Mouse (Mus musculus) CH12.LX (cell line): ENCODE measurements around the gene Senp6. TPM values are rescaled to one million over a fixed set of nuclear protein-coding genes. Genes with fewer than 3 reads are reported as not detected.

Experiments used
- DNase-seq: peaks from one replicate; pipeline ENCODE4 v3.0.0-alpha.2; 2013; ENCODE audit errors: extremely low read depth
- H3K27ac ChIP-seq: 2 replicates; pipeline ENCODE4 v1.5.1; 2012; ENCODE audit warnings: low read depth, mild to moderate bottlenecking, control low read depth, moderate library complexity; ENCODE audit not compliant: insufficient read depth
- H3K27me3 ChIP-seq: replicated peaks from 2 replicates; pipeline ENCODE3; 2012; ENCODE audit warnings: inconsistent platforms
- H3K36me3 ChIP-seq, 2 experiments: replicated peaks in 1 of 2; 2 replicates each; pipeline versions ENCODE3 to v1.6.1; 2012; ENCODE audit warnings: inconsistent platforms in 1 of 2, low read length in 1 of 2, mild to moderate bottlenecking in 1 of 2, mixed read lengths in 1 of 2, moderate library complexity in 1 of 2; ENCODE audit not compliant: control insufficient read depth in 1 of 2, insufficient read depth in 1 of 2
- H3K4me1 ChIP-seq, 2 experiments: 2 replicates each; pipeline ENCODE4 v1.6.1; 2012; ENCODE audit warnings: inconsistent platforms in 1 of 2, moderate library complexity in 1 of 2; ENCODE audit not compliant: insufficient read depth in 2 of 2, control insufficient read depth in 1 of 2
- H3K4me2 ChIP-seq: 2 replicates; pipeline ENCODE4 v1.6.1; 2012; ENCODE audit warnings: low read depth, mild to moderate bottlenecking, control low read depth; ENCODE audit not compliant: poor library complexity, insufficient read depth, severe bottlenecking
- H3K4me3 ChIP-seq, 3 experiments: fragments of 150-350 bp in 1 of 3; sonication (generic) in 1 of 3; replicated peaks in 1 of 3; 2 replicates each; pipeline versions ENCODE3 to v1.5.1; 2011 to 2012; ENCODE audit warnings: low read depth in 2 of 3, low read length in 2 of 3, mild to moderate bottlenecking in 2 of 3, moderate library complexity in 2 of 3, control low read depth in 1 of 3, improper control_type of control experiment in 1 of 3, inconsistent platforms in 1 of 3, mixed read lengths in 1 of 3; ENCODE audit not compliant: poor library complexity in 1 of 3
- H3K79me2 ChIP-seq: replicated peaks from 2 replicates; pipeline ENCODE4 v1.6.1; 2012; ENCODE audit warnings: mild to moderate bottlenecking, moderate library complexity; ENCODE audit not compliant: control insufficient read depth, poor library complexity, insufficient read depth, severe bottlenecking; ENCODE audit errors: extremely low read depth
- H3K9ac ChIP-seq: 2 replicates; pipeline ENCODE4 v1.6.1; 2012; ENCODE audit warnings: low read depth, mild to moderate bottlenecking, control low read depth, moderate library complexity; ENCODE audit not compliant: insufficient read depth
- H3K9me3 ChIP-seq: replicated peaks from 2 replicates; pipeline ENCODE3; 2012; ENCODE audit warnings: low read length, inconsistent platforms, mixed read lengths
- CHD1 ChIP-seq: IDR thresholded peaks from 2 replicates; pipeline ENCODE4 v1.6.1; 2012; ENCODE audit warnings: low read depth, low read length, improper control_type of control experiment, inconsistent platforms
- CHD2 ChIP-seq: IDR thresholded peaks from 2 replicates; pipeline ENCODE4 v1.6.1; 2011; ENCODE audit warnings: low read length, improper control_type of control experiment
- E2F4 ChIP-seq: IDR thresholded peaks from 2 replicates; pipeline ENCODE4 v1.6.1; 2011; ENCODE audit warnings: low read depth, low read length, improper control_type of control experiment; ENCODE audit not compliant: insufficient replicate concordance
- EP300 ChIP-seq: IDR thresholded peaks from 2 replicates; pipeline ENCODE4 v1.6.1; 2011; ENCODE audit warnings: low read length, improper control_type of control experiment
- ETS1 ChIP-seq: conservative IDR thresholded peaks from 2 replicates; pipeline ENCODE4 v1.6.1; 2012; ENCODE audit warnings: low read depth, mild to moderate bottlenecking, inconsistent platforms, low read length, improper control_type of control experiment, moderate library complexity
- HCFC1 ChIP-seq: IDR thresholded peaks from 2 replicates; pipeline ENCODE4 v1.6.1; 2012; ENCODE audit warnings: low read depth, mild to moderate bottlenecking, inconsistent platforms, low read length, improper control_type of control experiment
- JUN ChIP-seq: IDR thresholded peaks from 2 replicates; pipeline ENCODE4 v1.6.1; 2011; ENCODE audit warnings: low read depth, mild to moderate bottlenecking, low read length, improper control_type of control experiment, moderate library complexity; ENCODE audit not compliant: insufficient read depth
- KAT2A ChIP-seq: IDR thresholded peaks from 2 replicates; pipeline ENCODE4 v1.6.1; 2012; ENCODE audit warnings: low read length, improper control_type of control experiment, inconsistent platforms; ENCODE audit not compliant: insufficient replicate concordance
- MAFK ChIP-seq: IDR thresholded peaks from 2 replicates; pipeline ENCODE4 v1.6.1; 2011; ENCODE audit warnings: low read length, improper control_type of control experiment; ENCODE audit not compliant: insufficient replicate concordance
- MAZ ChIP-seq: IDR thresholded peaks from 2 replicates; pipeline ENCODE4 v1.6.1; 2012; ENCODE audit warnings: low read depth, mild to moderate bottlenecking, inconsistent platforms, low read length, improper control_type of control experiment, moderate library complexity
- MXI1 ChIP-seq: IDR thresholded peaks from 2 replicates; pipeline ENCODE4 v1.6.1; 2011; ENCODE audit warnings: mild to moderate bottlenecking, low read depth, low read length, improper control_type of control experiment
- NELFE ChIP-seq: IDR thresholded peaks from 2 replicates; pipeline ENCODE4 v1.6.1; 2011; ENCODE audit warnings: low read depth, low read length, improper control_type of control experiment
- NRF1 ChIP-seq: IDR thresholded peaks from 2 replicates; pipeline ENCODE4 v1.6.1; 2014; ENCODE audit warnings: low read depth, mild to moderate bottlenecking, inconsistent platforms, low read length, improper control_type of control experiment, moderate library complexity
- PAX5 ChIP-seq: IDR thresholded peaks from 2 replicates; pipeline ENCODE4 v1.6.1; 2012; ENCODE audit warnings: low read length, inconsistent platforms, mixed read lengths
- POLR2A ChIP-seq: IDR thresholded peaks from 2 replicates; pipeline ENCODE4 v1.6.1; 2011; ENCODE audit warnings: low read depth, mild to moderate bottlenecking, improper control_type of control experiment, low read length
- RAD21 ChIP-seq: IDR thresholded peaks from 2 replicates; pipeline ENCODE4 v1.6.1; 2011; ENCODE audit warnings: low read depth, mild to moderate bottlenecking, low read length, improper control_type of control experiment, moderate library complexity
- RCOR1 ChIP-seq: conservative IDR thresholded peaks from 2 replicates; pipeline ENCODE4 v1.6.1; 2012; ENCODE audit warnings: low read depth, mild to moderate bottlenecking, inconsistent platforms, low read length, improper control_type of control experiment
- SMC3 ChIP-seq: IDR thresholded peaks from 2 replicates; pipeline ENCODE4 v1.6.1; 2011; ENCODE audit warnings: low read depth, low read length, improper control_type of control experiment
- TBP ChIP-seq: conservative IDR thresholded peaks from 2 replicates; pipeline ENCODE4 v1.6.1; 2011; ENCODE audit warnings: low read depth, low read length, improper control_type of control experiment
- TCF12 ChIP-seq: IDR thresholded peaks from 2 replicates; pipeline ENCODE4 v1.6.1; 2014; ENCODE audit warnings: low read depth, mild to moderate bottlenecking, inconsistent platforms, low read length, improper control_type of control experiment
- USF2 ChIP-seq: conservative IDR thresholded peaks from 2 replicates; pipeline ENCODE4 v1.6.1; 2011; ENCODE audit warnings: low read depth, low read length, improper control_type of control experiment
- ZC3H11A ChIP-seq: IDR thresholded peaks from 2 replicates; pipeline ENCODE4 v1.6.1; 2012; ENCODE audit warnings: low read depth, mild to moderate bottlenecking, inconsistent platforms, low read length, improper control_type of control experiment
- ZKSCAN1 ChIP-seq: IDR thresholded peaks from 2 replicates; pipeline ENCODE4 v1.6.1; 2012; ENCODE audit warnings: low read depth, inconsistent platforms, low read length, improper control_type of control experiment, borderline replicate concordance
- ZMIZ1 ChIP-seq: IDR thresholded peaks from 2 replicates; pipeline ENCODE4 v1.6.1; 2012; ENCODE audit warnings: low read depth, mild to moderate bottlenecking, inconsistent platforms, low read length, improper control_type of control experiment
- ZNF384 ChIP-seq: IDR thresholded peaks from 2 replicates; pipeline ENCODE4 v1.6.1; 2012; ENCODE audit warnings: low read depth, low read length, improper control_type of control experiment, inconsistent platforms
- dilution Hi-C: fragments of 300-500 bp; cut with MboI; formaldehyde crosslinking; loops from 2 replicates; pipeline ENCODE4 v1.14.3; 2020; ENCODE audit warnings: low sequenced_read_pairs; ENCODE audit not compliant: extremely low pct_unique_long_range_greater_than_20kb, extremely low pct_ligation_motif_present
- in situ Hi-C: fragments of 300-500 bp; cut with MboI; formaldehyde crosslinking; loops from 3 replicates; pipeline ENCODE4 v1.14.3; 2019; ENCODE audit warnings: low sequenced_read_pairs, low pct_ligation_motif_present, low pct_unique_long_range_greater_than_20kb, mixed read lengths
- polyA plus RNA-seq: library from polyadenylated mRNA; unstranded; fragments of >175 nt; gene quantifications from 2 replicates; pipeline ENCODE4 v1.2.1, GENCODE M21; 2012; ENCODE audit warnings: low read depth; ENCODE audit not compliant: insufficient read length
- total RNA-seq, 2 experiments: library from RNA; depleted of rRNA; stranded (reverse); fragments of 300-350 nt in 1 of 2; fragments of >200 nt in 1 of 2; gene quantifications; 2 replicates each; pipeline ENCODE4 v1.2.3; 2012 to 2014

The Senp6 gene
- total and polyA plus RNA-seq, 3 experiments: 97.5 to 167 (median 113) TPM

DNA sequence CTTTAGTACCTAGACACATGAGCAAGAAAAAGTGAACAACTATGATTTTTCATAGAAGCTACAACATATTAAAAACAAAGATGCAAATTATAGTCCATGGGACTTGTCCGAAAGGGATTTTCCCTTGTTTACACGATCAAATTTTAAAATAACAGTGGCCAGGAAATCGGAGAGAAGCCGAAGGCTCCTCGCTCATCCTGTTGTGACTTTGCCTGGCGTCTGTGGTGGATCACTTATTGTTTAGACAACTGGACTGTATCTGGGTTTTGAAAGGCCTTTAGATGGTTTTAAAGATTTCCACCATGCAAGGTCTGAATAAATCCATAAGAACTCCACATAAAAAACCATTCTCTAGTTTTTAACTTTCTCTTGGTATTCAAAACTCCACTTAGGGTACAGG is 99.7 kb downstream of the Senp6 start:
- TF ChIP-seq ZKSCAN1: no peak
- TF ChIP-seq CHD1: no peak
- TF ChIP-seq NRF1: no peak
- TF ChIP-seq RAD21: no peak
- TF ChIP-seq RCOR1: no peak
- TF ChIP-seq KAT2A: no peak
- no peak for TF ChIP-seq JUN
- TF ChIP-seq E2F4: no peak
- no peak for TF ChIP-seq USF2
- TF ChIP-seq, all 38 proteins: peak for 0
- Histone ChIP-seq H3K79me2 (no peaks in the 10 kb centered on the region), H3K4me3 (no peak overlapping the region), H3K9me3 (peaks cover 4% of the 10 kb centered on the region), H3K4me2 (no peak overlapping the region), H3K27me3 (peaks cover 7% of the 10 kb centered on the region), H3K36me3 (no peaks in the 10 kb centered on the region), H3K9ac (no peak overlapping the region), H3K27ac (no peak overlapping the region), H3K4me1 (peaks cover 3 to 14% of the 10 kb centered on the region in 2 experiments; a peak in 2 of 4 replicates)
- DNase-seq: no peak
- dilution Hi-C loops (no loop called here), in situ Hi-C loops (no loop called here)

DNA sequence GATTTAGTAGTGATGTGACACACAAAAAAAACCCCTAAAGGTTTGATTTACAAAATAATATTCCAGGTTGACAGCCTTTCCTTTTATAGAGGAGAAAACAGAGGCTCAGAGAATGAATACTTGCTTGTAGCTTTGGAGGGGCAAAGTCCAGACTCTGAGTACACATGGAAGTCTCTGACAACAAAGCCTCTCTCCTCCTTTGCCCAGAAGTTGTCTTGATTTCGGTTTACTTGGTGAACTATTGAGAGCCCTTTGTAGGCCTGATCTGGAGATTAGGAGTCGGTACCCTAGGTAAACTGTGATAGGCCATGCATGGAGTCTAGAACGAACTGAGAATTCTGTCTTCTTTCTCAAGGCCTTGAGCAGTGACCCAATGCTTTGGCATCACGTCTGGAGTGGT is 100.4 kb downstream of the Senp6 start:
- Histone ChIP-seq H3K4me3 (no peak overlapping the region), H3K4me1 (peaks cover 4 to 14% of the 10 kb centered on the region in 2 experiments; a peak in 2 of 4 replicates), H3K4me2 (no peak overlapping the region), H3K36me3 (no peaks in the 10 kb centered on the region), H3K9me3 (peaks cover 4% of the 10 kb centered on the region), H3K79me2 (no peaks in the 10 kb centered on the region), H3K27me3 (peaks cover 7% of the 10 kb centered on the region), H3K27ac (no peak overlapping the region), H3K9ac (no peak overlapping the region)
- dilution Hi-C loops (no loop called here), in situ Hi-C loops (no loop called here)
- DNase-seq: no peak
- TF ChIP-seq NRF1 (no peak), RCOR1 (no peak), ZMIZ1 (no peak), E2F4 (no peak), POLR2A (no peak), HCFC1 (no peak), ZNF384 (no peak), SMC3 (no peak)

DNA sequence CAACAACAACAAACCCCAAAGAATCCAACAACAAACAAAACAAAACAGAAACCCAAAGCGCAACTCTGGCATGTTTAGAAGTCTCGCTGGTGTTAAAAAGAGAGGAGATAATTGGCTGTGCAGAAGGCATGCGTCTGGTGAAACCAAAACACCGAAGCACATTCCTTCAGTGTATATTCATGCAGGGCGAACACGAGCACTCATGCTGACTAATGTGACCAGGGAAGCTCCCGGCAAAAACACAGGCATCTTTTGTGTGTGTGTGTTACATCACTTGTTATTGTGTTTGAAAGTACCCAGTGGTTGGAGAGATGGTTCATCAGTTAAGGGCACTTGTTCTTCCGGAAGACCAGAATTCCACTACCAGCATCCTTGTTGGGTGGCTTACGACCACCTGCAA is 102.8 kb downstream of the Senp6 start:
- H3K4me2 ChIP-seq: no peak overlapping the region
- H3K9ac ChIP-seq: no peak overlapping the region
- H3K79me2 ChIP-seq: no peaks in the 10 kb centered on the region
- TF ChIP-seq MAZ (no peak), NRF1 (no peak), ZNF384 (no peak), EP300 (no peak), MXI1 (no peak), ETS1 (no peak), TBP (no peak), TCF12 (no peak), CHD2 (no peak), CHD1 (no peak), MAFK (no peak), POLR2A (no peak), SMC3 (no peak), PAX5 (no peak), ZC3H11A (no peak), NELFE (no peak)
- TF ChIP-seq, all 38 proteins: peak for 0
- H3K36me3 ChIP-seq: no peaks in the 10 kb centered on the region
- no peaks in the 10 kb centered on the region for H3K9me3 ChIP-seq
- no peak for DNase-seq
- no peak overlapping the region for H3K27ac ChIP-seq
- H3K27me3 ChIP-seq: peaks cover 7% of the 10 kb centered on the region
- peaks cover 5% of the 10 kb centered on the region in 2 experiments; a peak in 3 of 4 replicates for H3K4me1 ChIP-seq
- in situ Hi-C loops (no loop called here), dilution Hi-C loops (no loop called here)
- no peak overlapping the region for H3K4me3 ChIP-seq
